Mouse (Mus musculus) heart, adult 2 months (tissue): ENCODE measurements at regions not wholly inside any gene's neighbourhood (a gene's known extent, or its start where the extent isn't known, plus 50 kb on each side); places are given as distances from the start of the nearest gene placed in this dataset.

Source experiments
- CTCF ChIP-seq: fragments of 200-600 bp; IDR thresholded peaks from 2 replicates; pipeline ENCODE4 v1.8.1; 2022; ENCODE audit warnings: antibody characterized with exemption, mild to moderate bottlenecking, moderate library complexity
- POLR2A ChIP-seq: fragments of 200-500 bp; IDR thresholded peaks from 2 replicates; pipeline ENCODE4 v1.6.1; 2011; ENCODE audit warnings: mild to moderate bottlenecking, low read depth, low read length, control low read depth; ENCODE audit not compliant: insufficient read depth

DNA sequence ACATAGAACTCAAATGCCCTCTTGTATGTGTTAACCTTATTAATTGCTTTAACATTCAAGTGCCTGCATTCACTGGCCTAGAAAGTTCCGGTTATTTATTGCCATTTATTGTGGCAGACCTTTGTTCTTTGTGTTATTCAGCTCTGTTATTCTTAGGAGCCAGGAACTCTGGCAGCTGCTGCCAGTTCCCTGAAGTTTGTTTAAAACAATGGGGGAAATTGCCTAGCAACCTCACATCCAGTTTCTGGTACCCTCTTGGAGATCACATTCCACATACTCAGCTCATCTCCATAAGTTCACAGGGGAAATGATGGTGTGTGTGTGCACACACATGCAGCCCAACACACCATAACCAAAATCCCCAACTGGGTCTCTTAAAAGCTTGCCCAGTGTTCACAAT is 270.8 kb upstream of the Ctso start:
- no peak for TF ChIP-seq POLR2A
- TF ChIP-seq CTCF, result no peak
